Mouse (Mus musculus) embryonic fibroblast, embryonic 13.5 days (primary cell): ENCODE measurements around the gene Hnrnpab.
A peak's percentile ranks its signal among the peaks of the same experiment; 100 is the strongest.

Experiments used
- CTCF ChIP-seq: IDR thresholded peaks from 2 replicates; pipeline ENCODE4 v1.5.1; 2011; ENCODE audit warnings: mild to moderate bottlenecking, control low read depth, low read length, moderate library complexity, borderline replicate concordance; ENCODE audit not compliant: insufficient read depth
- POLR2A ChIP-seq: IDR thresholded peaks from 2 replicates; pipeline ENCODE4 v1.6.1; 2011; ENCODE audit warnings: low read depth, mild to moderate bottlenecking, control low read depth, low read length, moderate library complexity

GRCm38 (mm10) chr11:51650691-51651515 lies 44.3 kb upstream of the Hnrnpab start, which contains the start of the genes N4bp3 and D930048N14Rik:
- TF ChIP-seq POLR2A (peak; percentile 37; the same call in 1 of the 2 replicates), CTCF (no peak)
